Mouse (Mus musculus): ENCODE results near the gene Msh4. TPM values are rescaled to one million over a fixed set of nuclear protein-coding genes. Genes with fewer than 3 reads are reported as not detected.

The Msh4 gene
- total RNA-seq, 1 experiment: 1.4 TPM

DNA sequence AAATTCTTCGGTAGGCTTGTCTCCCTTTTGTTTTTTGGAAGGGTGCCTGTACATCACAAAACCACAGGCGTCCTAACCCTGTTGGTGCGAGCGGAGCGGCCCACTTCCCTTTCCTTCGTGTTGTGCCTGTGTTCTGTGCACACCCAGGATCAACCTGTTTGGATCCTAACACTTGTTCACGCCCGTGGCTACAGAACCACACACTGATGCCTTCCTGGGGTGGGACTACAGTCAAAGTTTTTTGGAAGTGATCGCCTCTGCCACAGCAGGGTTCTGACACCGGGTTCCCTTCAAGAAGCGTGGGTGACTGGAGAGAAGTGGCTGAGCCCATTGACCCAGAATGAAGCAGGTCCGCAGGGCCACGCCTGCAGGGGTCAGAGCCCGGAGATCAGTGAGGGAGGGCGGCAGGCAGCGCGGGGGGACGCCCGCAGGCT lies 38.0 kb upstream of the Msh4 start:
- H3K4me1 ChIP-seq (ENCODE audit: control insufficient read depth in 2 of 2, insufficient read depth in 2 of 2, low read length in 2 of 2, poor library complexity in 1 of 2): peaks cover 5 to 6% of the 10 kb centered on the region in 2 experiments
- TF ChIP-seq ZNF384 (IDR thresholded peaks at IDR 0.05; ENCODE audit: low read depth, low read length): no peak
- no peak for TF ChIP-seq MAFK (IDR thresholded peaks at IDR 0.05; ENCODE audit: insufficient read depth, low read depth, low read length)
- TF ChIP-seq CHD2 (IDR thresholded peaks at IDR 0.05; ENCODE audit: low read depth, low read length): no peak
- no peak; the same call in 1 of the 2 replicates for TF ChIP-seq HCFC1 (IDR thresholded peaks at IDR 0.05; ENCODE audit: borderline replicate concordance, insufficient read depth, low read length)
- no peak for TF ChIP-seq ZC3H11A (IDR thresholded peaks at IDR 0.05; ENCODE audit: borderline replicate concordance, low read depth, low read length)
- H3K4me3 ChIP-seq (ENCODE audit: insufficient read depth in 1 of 2, low read depth in 1 of 2, low read length in 2 of 2, poor library complexity in 1 of 2, severe bottlenecking in 1 of 2): peak overlapping the region; percentile 96 to 99
- DNase-seq (ENCODE audit: low read depth, low spot score): no peak
- in situ Hi-C loops (cut with MboI; ENCODE audit: low sequenced_read_pairs in 2 of 2, unreplicated experiment in 2 of 2): no loop called here
- no peaks in the 10 kb centered on the region; the same call in 1 of the 2 replicates for H3K36me3 ChIP-seq (ENCODE audit: control insufficient read depth, insufficient read depth, low read length, poor library complexity, severe bottlenecking)
- peak overlapping the region; percentile 93 for H3K9ac ChIP-seq (ENCODE audit: insufficient read depth, low read depth, low read length, poor library complexity, severe bottlenecking)
- H3K9me3 ChIP-seq (ENCODE audit: control insufficient read depth, insufficient read depth, low read depth, low read length): no peaks in the 10 kb centered on the region
- H3K27ac ChIP-seq (ENCODE audit: insufficient read depth, low read depth, low read length, poor library complexity, severe bottlenecking): peak overlapping the region; percentile 46

DNA sequence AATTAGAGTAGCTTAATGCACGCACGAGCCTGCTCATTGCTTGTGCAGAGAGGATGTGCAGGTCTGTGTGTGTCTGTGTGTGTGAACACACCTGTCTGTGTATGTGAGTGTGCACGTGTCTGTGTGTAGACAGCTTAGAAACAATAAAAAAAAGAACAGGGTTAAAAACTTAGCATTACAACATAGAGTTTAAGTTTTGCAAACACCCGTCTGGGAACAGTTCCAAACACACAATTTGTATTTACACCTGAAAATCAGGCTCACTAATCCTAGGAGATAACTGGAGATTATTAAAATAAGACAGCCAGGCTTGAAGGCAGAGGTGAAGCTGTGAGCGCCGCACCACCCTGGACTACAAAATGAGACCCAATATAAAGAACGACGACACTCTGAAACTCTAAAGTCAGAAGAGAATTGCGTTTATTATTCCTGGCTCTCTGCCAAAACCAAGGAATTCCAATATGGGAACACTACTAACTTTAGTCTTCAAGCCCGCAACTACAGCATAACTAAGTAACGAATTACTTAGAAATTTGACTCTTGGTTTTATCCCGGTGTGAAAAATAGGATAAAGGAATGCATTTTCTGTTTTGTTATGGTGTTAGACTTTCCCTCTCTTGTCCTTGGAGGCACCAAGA lies 37.2 kb upstream of the Msh4 start:
- Histone ChIP-seq H3K27ac (ENCODE audit: insufficient read depth, low read depth, low read length, poor library complexity, severe bottlenecking) (no peak overlapping the region), H3K4me1 (ENCODE audit: control insufficient read depth in 2 of 2, insufficient read depth in 2 of 2, low read length in 2 of 2, poor library complexity in 1 of 2) (peaks cover 5 to 6% of the 10 kb centered on the region in 2 experiments), H3K4me3 (ENCODE audit: insufficient read depth in 1 of 2, low read depth in 1 of 2, low read length in 2 of 2, poor library complexity in 1 of 2, severe bottlenecking in 1 of 2) (peak overlapping the region; percentile 96 to 99; a peak in 3 of 4 replicates), H3K36me3 (ENCODE audit: control insufficient read depth, insufficient read depth, low read length, poor library complexity, severe bottlenecking) (peaks cover 6% of the 10 kb centered on the region; the same call in 1 of the 2 replicates), H3K9me3 (ENCODE audit: control insufficient read depth, insufficient read depth, low read depth, low read length) (no peaks in the 10 kb centered on the region), H3K9ac (ENCODE audit: insufficient read depth, low read depth, low read length, poor library complexity, severe bottlenecking) (no peak overlapping the region; the same call in 1 of the 2 replicates)
- in situ Hi-C loops (cut with MboI; ENCODE audit: low sequenced_read_pairs in 2 of 2, unreplicated experiment in 2 of 2): no loop called here
- TF ChIP-seq CHD2 (IDR thresholded peaks at IDR 0.05; ENCODE audit: low read depth, low read length): no peak
- no peak for TF ChIP-seq ZNF384 (IDR thresholded peaks at IDR 0.05; ENCODE audit: low read depth, low read length)
- TF ChIP-seq MAFK (IDR thresholded peaks at IDR 0.05; ENCODE audit: insufficient read depth, low read depth, low read length): no peak
- TF ChIP-seq HCFC1 (IDR thresholded peaks at IDR 0.05; ENCODE audit: borderline replicate concordance, insufficient read depth, low read length): no peak
- no peak for TF ChIP-seq ZC3H11A (IDR thresholded peaks at IDR 0.05; ENCODE audit: borderline replicate concordance, low read depth, low read length)
- no peak for DNase-seq (ENCODE audit: low read depth, low spot score)

DNA sequence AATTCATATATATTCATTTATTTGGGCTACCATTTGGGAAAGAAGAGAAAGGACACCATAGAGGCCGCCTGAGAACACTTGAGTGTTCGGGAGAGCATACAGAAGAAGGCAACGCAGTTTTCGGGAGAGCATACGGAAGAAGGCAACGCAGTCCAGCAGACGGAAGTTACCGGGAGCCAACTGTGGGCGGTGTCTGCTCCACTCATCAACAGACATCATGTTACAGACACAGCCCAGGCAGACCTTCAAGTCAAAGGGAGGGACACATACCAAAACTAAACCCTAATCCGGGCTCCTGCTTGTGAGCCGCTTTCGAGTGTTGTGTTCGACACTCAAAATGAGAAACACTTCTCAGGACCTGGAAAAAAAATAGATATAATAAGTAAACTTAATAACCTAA lies 35.7 kb upstream of the Msh4 start:
- no peak for DNase-seq (ENCODE audit: low read depth, low spot score)
- Histone ChIP-seq H3K27ac (ENCODE audit: insufficient read depth, low read depth, low read length, poor library complexity, severe bottlenecking) (peak overlapping the region; percentile 16; the same call in 1 of the 2 replicates), H3K4me1 (ENCODE audit: control insufficient read depth in 2 of 2, insufficient read depth in 2 of 2, low read length in 2 of 2, poor library complexity in 1 of 2) (peaks cover 8 to 10% of the 10 kb centered on the region in 2 experiments), H3K36me3 (ENCODE audit: control insufficient read depth, insufficient read depth, low read length, poor library complexity, severe bottlenecking) (peaks cover 16% of the 10 kb centered on the region), H3K9ac (ENCODE audit: insufficient read depth, low read depth, low read length, poor library complexity, severe bottlenecking) (peak overlapping the region; percentile 35; the same call in 1 of the 2 replicates), H3K4me3 (ENCODE audit: insufficient read depth in 1 of 2, low read depth in 1 of 2, low read length in 2 of 2, poor library complexity in 1 of 2, severe bottlenecking in 1 of 2) (peak overlapping the region in 1 of 2 experiments; percentile 14; a peak in 1 of 4 replicates), H3K9me3 (ENCODE audit: control insufficient read depth, insufficient read depth, low read depth, low read length) (no peaks in the 10 kb centered on the region)
- no peak for TF ChIP-seq CHD2 (IDR thresholded peaks at IDR 0.05; ENCODE audit: low read depth, low read length)
- no peak for TF ChIP-seq ZC3H11A (IDR thresholded peaks at IDR 0.05; ENCODE audit: borderline replicate concordance, low read depth, low read length)
- no peak for TF ChIP-seq ZNF384 (IDR thresholded peaks at IDR 0.05; ENCODE audit: low read depth, low read length)
- no peak for TF ChIP-seq MAFK (IDR thresholded peaks at IDR 0.05; ENCODE audit: insufficient read depth, low read depth, low read length)
- no peak for TF ChIP-seq HCFC1 (IDR thresholded peaks at IDR 0.05; ENCODE audit: borderline replicate concordance, insufficient read depth, low read length)
- in situ Hi-C loops (cut with MboI; ENCODE audit: low sequenced_read_pairs in 2 of 2, unreplicated experiment in 2 of 2): no loop called here

DNA sequence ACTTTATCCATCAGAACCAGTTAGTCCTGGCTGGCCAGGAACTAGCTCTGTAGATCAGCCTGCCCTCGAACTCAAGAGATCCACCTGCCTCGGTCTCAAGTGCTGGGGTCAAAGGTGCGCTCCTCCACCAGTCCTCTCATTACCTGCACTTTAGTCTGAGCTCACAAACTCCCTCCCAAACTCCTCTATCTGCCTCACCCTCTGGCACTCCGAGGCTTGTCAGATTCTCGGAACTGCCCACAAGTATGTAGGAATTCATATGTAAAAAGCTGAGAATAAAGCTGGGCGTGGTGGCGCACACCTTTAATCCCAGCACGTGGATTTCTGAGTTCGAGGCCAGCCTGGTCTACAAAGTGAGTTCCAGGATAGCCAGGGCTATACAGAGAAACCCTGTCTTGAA lies 34.5 kb upstream of the Msh4 start:
- no peak for DNase-seq (ENCODE audit: low read depth, low spot score)

More for the DNA sequence above, 34.5 kb upstream of the Msh4 start:
- H3K27ac ChIP-seq (ENCODE audit: insufficient read depth, low read depth, low read length, poor library complexity, severe bottlenecking): no peak overlapping the region
- no peak overlapping the region for H3K9ac ChIP-seq (ENCODE audit: insufficient read depth, low read depth, low read length, poor library complexity, severe bottlenecking)
- H3K4me1 ChIP-seq (ENCODE audit: control insufficient read depth in 2 of 2, insufficient read depth in 2 of 2, low read length in 2 of 2, poor library complexity in 1 of 2): peaks cover 10% of the 10 kb centered on the region in 2 experiments
- no peaks in the 10 kb centered on the region for H3K9me3 ChIP-seq (ENCODE audit: control insufficient read depth, insufficient read depth, low read depth, low read length)
- no peak overlapping the region for H3K4me3 ChIP-seq (ENCODE audit: insufficient read depth in 1 of 2, low read depth in 1 of 2, low read length in 2 of 2, poor library complexity in 1 of 2, severe bottlenecking in 1 of 2)
- in situ Hi-C loops (cut with MboI; ENCODE audit: low sequenced_read_pairs in 2 of 2, unreplicated experiment in 2 of 2): no loop called here
- peaks cover 19% of the 10 kb centered on the region for H3K36me3 ChIP-seq (ENCODE audit: control insufficient read depth, insufficient read depth, low read length, poor library complexity, severe bottlenecking)
- TF ChIP-seq ZC3H11A (IDR thresholded peaks at IDR 0.05; ENCODE audit: borderline replicate concordance, low read depth, low read length): no peak
- no peak for TF ChIP-seq HCFC1 (IDR thresholded peaks at IDR 0.05; ENCODE audit: borderline replicate concordance, insufficient read depth, low read length)
- TF ChIP-seq ZNF384 (IDR thresholded peaks at IDR 0.05; ENCODE audit: low read depth, low read length): no peak
- TF ChIP-seq MAFK (IDR thresholded peaks at IDR 0.05; ENCODE audit: insufficient read depth, low read depth, low read length): no peak
- no peak for TF ChIP-seq CHD2 (IDR thresholded peaks at IDR 0.05; ENCODE audit: low read depth, low read length)

All from ES-E14 (cell line).